Mouse (Mus musculus): Measurements from ENCODE around the gene Car6.

Car6 gene

GRCm38 (mm10) chr4:150192199-150192598 lies 8.9 kb downstream of the Car6 start:
- no peak for DNase-seq (ENCODE audit: low read depth, low spot score)

- DNase-seq (ENCODE audit: low read depth, low spot score), result peak; percentile 77
These were observed 12.9 kb downstream of the Car6 start for GRCm38 (mm10) chr4:150188236-150188635.

- no peak for DNase-seq (ENCODE audit: low read depth, low spot score)
These were observed 19.8 kb downstream of the Car6 start for GRCm38 (mm10) chr4:150181304-150181703.

GRCm38 (mm10) chr4:150178131-150178530 lies 23.0 kb downstream of the Car6 start:
- no peak for DNase-seq (ENCODE audit: low read depth, low spot score)

GRCm38 (mm10) chr4:150177122-150177521 lies 24.0 kb downstream of the Car6 start:
- no peak for DNase-seq (ENCODE audit: low read depth, low spot score)

- DNase-seq (ENCODE audit: low read depth, low spot score), result peak; percentile 78
These were observed 24.6 kb downstream of the Car6 start for GRCm38 (mm10) chr4:150176535-150176934.

- peak; percentile 72 for DNase-seq (ENCODE audit: low read depth, low spot score)
These were observed 27.1 kb downstream of the Car6 start for GRCm38 (mm10) chr4:150174027-150174426.

GRCm38 (mm10) chr4:150173281-150173680 lies 27.9 kb downstream of the Car6 start:
- peak; percentile 91 for DNase-seq (ENCODE audit: low read depth, low spot score)

- no peak for DNase-seq (ENCODE audit: low read depth, low spot score)
These were observed 29.0 kb downstream of the Car6 start for GRCm38 (mm10) chr4:150172107-150172506.

- DNase-seq (ENCODE audit: low read depth, low spot score), result peak; percentile 67
These were observed 32.7 kb downstream of the Car6 start for GRCm38 (mm10) chr4:150168406-150168805.

GRCm38 (mm10) chr4:150164875-150165274 lies 36.3 kb downstream of the Car6 start:
- peak; percentile 81 for DNase-seq (ENCODE audit: low read depth, low spot score)

GRCm38 (mm10) chr4:150162561-150163169 lies 38.5 kb downstream of the Car6 start:
- peak; percentile 93 for DNase-seq (ENCODE audit: low read depth, low spot score)

- DNase-seq (ENCODE audit: low read depth, low spot score), result no peak
These were observed 41.7 kb downstream of the Car6 start for GRCm38 (mm10) chr4:150159458-150159857.

GRCm38 (mm10) chr4:150157348-150157882 lies 43.7 kb downstream of the Car6 start:
- no peak for DNase-seq (ENCODE audit: low read depth, low spot score)

GRCm38 (mm10) chr4:150155731-150156130 lies 45.4 kb downstream of the Car6 start:
- peak; percentile 96 for DNase-seq (ENCODE audit: low read depth, low spot score)

- peak; percentile 87 for DNase-seq (ENCODE audit: low read depth, low spot score)
These were observed 45.8 kb downstream of the Car6 start for GRCm38 (mm10) chr4:150155301-150155700.

- DNase-seq (ENCODE audit: low read depth, low spot score), result no peak
These were observed 48.6 kb downstream of the Car6 start for GRCm38 (mm10) chr4:150152483-150152882.

- DNase-seq (ENCODE audit: low read depth, low spot score), result peak; percentile 73
These were observed 50.1 kb downstream of the Car6 start for GRCm38 (mm10) chr4:150151045-150151444.

- no peak for DNase-seq (ENCODE audit: low read depth, low spot score)
These were observed 54.8 kb downstream of the Car6 start for GRCm38 (mm10) chr4:150146286-150146685.

- DNase-seq (ENCODE audit: low read depth, low spot score), result peak; percentile 93
These were observed 56.9 kb downstream of the Car6 start for GRCm38 (mm10) chr4:150144242-150144641.

- DNase-seq (ENCODE audit: low read depth, low spot score), result no peak
These were observed 60.8 kb downstream of the Car6 start for GRCm38 (mm10) chr4:150140346-150140745.

GRCm38 (mm10) chr4:150139090-150139489 lies 62.0 kb downstream of the Car6 start:
- no peak for DNase-seq (ENCODE audit: low read depth, low spot score)

GRCm38 (mm10) chr4:150138084-150138543 lies 63.0 kb downstream of the Car6 start:
- peak; percentile 95 for DNase-seq (ENCODE audit: low read depth, low spot score)
